Mouse (Mus musculus): ENCODE data around the gene Myadm. TPM values are rescaled to one million over a fixed set of nuclear protein-coding genes. Genes with fewer than 3 reads are reported as not detected.

The Myadm gene
- 10 to 100 TPM in 1 of 2 experiments, 1 to 10 TPM in 1; 6.0 to 19.0 TPM for polyA plus RNA-seq (2017; shearing (Covaris generic))

DNA sequence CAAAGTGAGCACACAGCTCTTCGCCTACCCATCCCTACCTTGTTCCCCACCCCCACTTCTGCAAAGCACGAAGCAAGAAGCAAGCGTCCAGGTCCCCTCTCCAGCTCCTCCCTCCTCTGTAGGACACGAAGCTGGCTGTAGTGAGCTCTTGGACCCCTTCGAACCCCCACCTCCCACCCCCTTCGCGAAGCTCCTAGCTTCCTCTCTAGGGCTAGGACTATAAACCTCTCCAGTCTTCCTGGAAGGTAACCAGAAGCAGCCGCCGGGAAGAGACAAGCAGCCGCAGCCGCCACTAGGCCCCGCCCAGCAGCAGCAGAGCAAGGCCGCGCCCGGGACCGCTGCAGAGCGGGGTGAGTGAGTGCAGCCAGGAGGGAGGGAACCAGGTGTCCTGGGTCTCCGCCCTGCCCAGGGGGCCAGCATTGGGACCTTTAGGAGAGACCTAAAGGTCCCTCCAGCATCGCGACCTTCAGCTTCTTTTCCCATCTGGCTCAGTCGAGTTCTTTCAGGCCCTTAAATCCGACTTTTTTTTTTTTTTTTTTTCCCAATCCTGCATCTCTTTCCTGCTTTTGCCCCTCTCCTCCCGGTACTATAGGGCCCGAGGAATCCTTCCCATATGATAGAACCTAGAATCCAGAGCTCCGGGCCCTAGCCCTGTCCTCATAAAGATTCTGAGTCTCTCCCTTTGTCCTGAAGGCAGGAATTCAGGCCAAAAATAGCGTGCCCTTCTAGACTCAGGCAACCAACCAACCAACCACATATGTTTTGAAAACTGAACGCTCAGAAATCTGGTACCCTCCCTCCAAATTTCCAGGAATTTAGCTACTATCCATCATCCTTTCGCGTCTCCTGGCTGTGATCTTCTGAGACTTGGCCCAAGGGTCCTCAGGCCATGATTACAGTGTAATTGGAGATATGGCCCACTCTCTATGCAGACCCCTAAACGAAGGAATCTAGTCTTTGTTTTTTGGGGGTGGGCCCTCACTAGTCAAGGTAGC, at the start of gene Myadm, which contains the start of gene Prkcg:
Gene Myadm, plus strand, starts transcription at position 105 of the 995 bp plus-strand sequence.
Gene Prkcg, plus strand, starts transcription at position 204 of the 995 bp plus-strand sequence.

GRCm38 (mm10) chr7:3332619-3333521, 44.0 kb downstream of the Myadm start, which contains the start of gene Cacng7:
TSS of gene Cacng7 (plus strand) at chr7:3332955.

Other genes with a start within 250 kb of the Myadm start
- gene AU018091, start 119.9 kb upstream of the Myadm start, polyA plus RNA-seq (2017; shearing (Covaris generic)): under 1 TPM; 0.06 to 0.22 TPM
- under 1 TPM; 0.12 to 0.20 TPM for gene Nlrp12, start 39.3 kb upstream of the Myadm start, polyA plus RNA-seq (2017; shearing (Covaris generic))
- under 1 TPM; 0.17 to 0.64 TPM for gene Prkcg, start 99 bp downstream of the Myadm start, polyA plus RNA-seq (2017; shearing (Covaris generic))
- under 1 TPM in 1 of 2 experiments, not detected in 1; 0.62 TPM for gene Cacng7, start 43.9 kb downstream of the Myadm start, polyA plus RNA-seq (2017; shearing (Covaris generic))
- under 1 TPM in 1 of 2 experiments, not detected in 1; 0.22 TPM for gene Cacng8, start 101.6 kb downstream of the Myadm start, polyA plus RNA-seq (2017; shearing (Covaris generic))
- gene Cacng6, start 135.1 kb downstream of the Myadm start, polyA plus RNA-seq (2017; shearing (Covaris generic)): under 1 TPM in 1 of 2 experiments, not detected in 1; 0.38 TPM
- gene Tarm1, start 213.5 kb downstream of the Myadm start, polyA plus RNA-seq (2017; shearing (Covaris generic)): 1 to 10 TPM in 1 of 2 experiments, under 1 TPM in 1; 0.13 to 1.5 TPM

Measured in inflammation-experienced regulatory T-cells (primary cell).